Mouse (Mus musculus) MEL (cell line): ENCODE results near the gene Zfp334. TPM values are rescaled to one million over a fixed set of nuclear protein-coding genes. Genes with fewer than 3 reads are reported as not detected.

ENCODE experiments used
- DNase-seq: peaks from one replicate; pipeline ENCODE4 v3.0.0; 2011; ENCODE audit warnings: low read depth, low spot score
- H3K27ac ChIP-seq: 2 replicates; pipeline ENCODE4 v1.5.1; 2012; ENCODE audit warnings: low read depth, mild to moderate bottlenecking, control low read depth, low read length, moderate library complexity; ENCODE audit not compliant: control insufficient read depth
- H3K27me3 ChIP-seq, 2 experiments: fragments of 150-350 bp in 1 of 2; sonication (generic) in 1 of 2; 2 replicates each; pipeline ENCODE4 v1.6.1; 2012; ENCODE audit warnings: low read length in 2 of 2, mild to moderate bottlenecking in 2 of 2, improper control_type of control experiment in 1 of 2, moderate library complexity in 1 of 2; ENCODE audit not compliant: insufficient read depth in 2 of 2, control insufficient read depth in 1 of 2
- H3K36me3 ChIP-seq, 2 experiments: 2 replicates each; pipeline ENCODE4 v1.6.1; 2012 to 2014; ENCODE audit warnings: low read length in 2 of 2, improper control_type of control experiment in 1 of 2, inconsistent platforms in 1 of 2, mild to moderate bottlenecking in 1 of 2; ENCODE audit not compliant: insufficient read depth in 2 of 2, control insufficient read depth in 1 of 2
- H3K4me1 ChIP-seq, 2 experiments: fragments of 150-350 bp in 1 of 2; sonication (generic) in 1 of 2; 2 replicates each; pipeline ENCODE4 v1.6.1; 2012; ENCODE audit warnings: low read length in 2 of 2, improper control_type of control experiment in 1 of 2, mild to moderate bottlenecking in 1 of 2; ENCODE audit not compliant: insufficient read depth in 2 of 2, control insufficient read depth in 1 of 2
- H3K4me3 ChIP-seq, 2 experiments: fragments of 150-350 bp in 1 of 2; sonication (generic) in 1 of 2; 2 replicates each; pipeline ENCODE4 v1.5.1; 2012; ENCODE audit warnings: low read depth in 2 of 2, low read length in 2 of 2, mild to moderate bottlenecking in 2 of 2, moderate library complexity in 2 of 2, control low read depth in 1 of 2, improper control_type of control experiment in 1 of 2; ENCODE audit not compliant: control insufficient read depth in 1 of 2, insufficient read depth in 1 of 2
- H3K79me2 ChIP-seq: 2 replicates; pipeline ENCODE4 v1.6.1; 2012; ENCODE audit warnings: mild to moderate bottlenecking, low read length, moderate library complexity; ENCODE audit not compliant: control insufficient read depth, poor library complexity, insufficient read depth
- H3K9ac ChIP-seq: 2 replicates; pipeline ENCODE4 v1.6.1; 2012; ENCODE audit warnings: low read depth, mild to moderate bottlenecking, control low read depth, low read length, moderate library complexity; ENCODE audit not compliant: control insufficient read depth, poor library complexity, severe bottlenecking
- H3K9me3 ChIP-seq: fragments of 150-350 bp; sonication (generic); replicated peaks from 2 replicates; pipeline ENCODE4 v1.6.1; 2012; ENCODE audit warnings: mild to moderate bottlenecking, low read length, improper control_type of control experiment, moderate library complexity; ENCODE audit not compliant: insufficient read depth
- CHD1 ChIP-seq: IDR thresholded peaks from 2 replicates; pipeline ENCODE4 v1.6.1; 2012; ENCODE audit warnings: low read depth, mild to moderate bottlenecking, inconsistent platforms, low read length, improper control_type of control experiment
- CHD2 ChIP-seq: IDR thresholded peaks from 2 replicates; pipeline ENCODE4 v1.6.1; 2011; ENCODE audit warnings: low read length, improper control_type of control experiment
- CTCF ChIP-seq, 3 experiments: IDR thresholded peaks in 2 of 3; conservative IDR thresholded peaks in 1 of 3; 2 replicates each; pipeline ENCODE4 v1.5.1; 2011 to 2012; ENCODE audit warnings: low read length in 3 of 3, low read depth in 2 of 3, mild to moderate bottlenecking in 2 of 3, improper control_type of control experiment in 1 of 3, inconsistent platforms in 1 of 3, mixed read lengths in 1 of 3, moderate library complexity in 1 of 3; ENCODE audit not compliant: control insufficient read depth in 1 of 3, insufficient read depth in 1 of 3, poor library complexity in 1 of 3, severe bottlenecking in 1 of 3
- E2F4 ChIP-seq: IDR thresholded peaks from 2 replicates; pipeline ENCODE4 v1.6.1; 2011; ENCODE audit warnings: low read depth, low read length, improper control_type of control experiment, borderline replicate concordance
- EP300 ChIP-seq, 2 experiments: IDR thresholded peaks; 2 replicates each; pipeline ENCODE4 v1.6.1; 2011; ENCODE audit warnings: improper control_type of control experiment in 2 of 2, low read length in 2 of 2, low read depth in 1 of 2, mild to moderate bottlenecking in 1 of 2
- GABPA ChIP-seq: IDR thresholded peaks from 2 replicates; pipeline ENCODE4 v1.6.1; 2012; ENCODE audit warnings: low read depth, mild to moderate bottlenecking, inconsistent platforms, low read length, improper control_type of control experiment, moderate library complexity
- JUND ChIP-seq: IDR thresholded peaks from 2 replicates; pipeline ENCODE4 v1.6.1; 2011; ENCODE audit warnings: low read depth, mild to moderate bottlenecking, improper control_type of control experiment, low read length
- KAT2A ChIP-seq: conservative IDR thresholded peaks from 2 replicates; pipeline ENCODE4 v1.6.1; 2012; ENCODE audit warnings: low read depth, low read length, improper control_type of control experiment, inconsistent platforms
- MAFK ChIP-seq: IDR thresholded peaks from 2 replicates; pipeline ENCODE4 v1.6.1; 2011; ENCODE audit warnings: low read depth, mild to moderate bottlenecking, low read length, improper control_type of control experiment, borderline replicate concordance
- MAX ChIP-seq: IDR thresholded peaks from 2 replicates; pipeline ENCODE4 v1.6.1; 2011; ENCODE audit warnings: low read length, improper control_type of control experiment
- MAZ ChIP-seq: IDR thresholded peaks from 2 replicates; pipeline ENCODE4 v1.6.1; 2012; ENCODE audit warnings: low read depth, mild to moderate bottlenecking, inconsistent platforms, low read length, improper control_type of control experiment
- MEF2A ChIP-seq: IDR thresholded peaks from 2 replicates; pipeline ENCODE4 v1.6.1; 2014; ENCODE audit warnings: low read depth, mild to moderate bottlenecking, inconsistent platforms, low read length, improper control_type of control experiment; ENCODE audit not compliant: poor library complexity, insufficient replicate concordance, severe bottlenecking; ENCODE audit errors: extremely low read depth
- MXI1 ChIP-seq: IDR thresholded peaks from 2 replicates; pipeline ENCODE4 v1.6.1; 2011; ENCODE audit warnings: mild to moderate bottlenecking, low read depth, low read length, improper control_type of control experiment
- MYB ChIP-seq: IDR thresholded peaks from 2 replicates; pipeline ENCODE4 v1.6.1; 2011; ENCODE audit warnings: mild to moderate bottlenecking, low read depth, low read length, improper control_type of control experiment
- MYC ChIP-seq: IDR thresholded peaks from 2 replicates; pipeline ENCODE4 v1.6.1; 2011; ENCODE audit warnings: low read depth, mild to moderate bottlenecking, low read length, improper control_type of control experiment, moderate library complexity
- NELFE ChIP-seq: IDR thresholded peaks from 2 replicates; pipeline ENCODE4 v1.6.1; 2011; ENCODE audit warnings: low read depth, low read length, improper control_type of control experiment
- POLR2AphosphoS2 ChIP-seq: IDR thresholded peaks from 2 replicates; pipeline ENCODE4 v1.6.1; 2011; ENCODE audit warnings: low read length, improper control_type of control experiment
- POLR2AphosphoS5 ChIP-seq: IDR thresholded peaks from 2 replicates; pipeline ENCODE4 v1.6.1; 2012; ENCODE audit warnings: low read depth, borderline replicate concordance, mild to moderate bottlenecking, inconsistent platforms, low read length, moderate library complexity, mixed read lengths
- RAD21 ChIP-seq: IDR thresholded peaks from 2 replicates; pipeline ENCODE4 v1.6.1; 2011; ENCODE audit warnings: mild to moderate bottlenecking, low read depth, low read length, improper control_type of control experiment
- RCOR1 ChIP-seq: IDR thresholded peaks from 2 replicates; pipeline ENCODE4 v1.6.1; 2012; ENCODE audit warnings: low read depth, mild to moderate bottlenecking, inconsistent platforms, low read length, improper control_type of control experiment
- SIN3A ChIP-seq: IDR thresholded peaks from 2 replicates; pipeline ENCODE4 v1.6.1; 2012; ENCODE audit warnings: low read length, improper control_type of control experiment, inconsistent platforms
- TAL1 ChIP-seq: IDR thresholded peaks from 2 replicates; pipeline ENCODE4 v1.6.1; 2012; ENCODE audit warnings: mild to moderate bottlenecking, inconsistent platforms, low read length, moderate library complexity, mixed read lengths
- USF1 ChIP-seq: IDR thresholded peaks from 2 replicates; pipeline ENCODE4 v1.6.1; 2014; ENCODE audit warnings: low read depth, mild to moderate bottlenecking, inconsistent platforms, low read length, improper control_type of control experiment, moderate library complexity
- USF2 ChIP-seq, 2 experiments: IDR thresholded peaks; 2 replicates each; pipeline ENCODE4 v1.6.1; 2011 to 2012; ENCODE audit warnings: improper control_type of control experiment in 2 of 2, low read length in 2 of 2, borderline replicate concordance in 1 of 2, inconsistent platforms in 1 of 2, low read depth in 1 of 2, mild to moderate bottlenecking in 1 of 2; ENCODE audit not compliant: insufficient read depth in 1 of 2
- ZKSCAN1 ChIP-seq: IDR thresholded peaks from 2 replicates; pipeline ENCODE4 v1.6.1; 2012; ENCODE audit warnings: low read depth, mild to moderate bottlenecking, inconsistent platforms, low read length, improper control_type of control experiment, moderate library complexity
- ZMIZ1 ChIP-seq: IDR thresholded peaks from 2 replicates; pipeline ENCODE4 v1.6.1; 2012; ENCODE audit warnings: low read depth, mild to moderate bottlenecking, inconsistent platforms, low read length, improper control_type of control experiment, moderate library complexity
- polyA plus RNA-seq, 2 experiments: library from polyadenylated mRNA; stranded (reverse) in 1 of 2; unstranded in 1 of 2; fragments of >175 nt in 1 of 2; fragments of >200 nt in 1 of 2; gene quantifications; 2 replicates each; pipeline versions ENCODE4 v1.2.1 to v1.2.4; 2012; ENCODE audit warnings: low replicate concordance in 2 of 2, low read depth in 1 of 2; ENCODE audit not compliant: insufficient read length in 2 of 2, insufficient read depth in 1 of 2, missing spikeins in 1 of 2
- total RNA-seq: library from RNA; depleted of rRNA; stranded (reverse); fragments of 300-350 nt; gene quantifications from 2 replicates; pipeline ENCODE4 v1.2.3, GENCODE M21; 2012

Zfp334 gene
- total and polyA plus RNA-seq, 3 experiments = not detected

GRCm38 (mm10) chr2:165414321-165414720 is 26.3 kb upstream of the Zfp334 start:
- H3K27ac ChIP-seq = no peak overlapping the region
- no peaks in the 10 kb centered on the region for H3K36me3 ChIP-seq
- H3K27me3 ChIP-seq = no peaks in the 10 kb centered on the region
- H3K4me1 ChIP-seq = no peaks in the 10 kb centered on the region
- H3K4me3 ChIP-seq = no peak overlapping the region
- no peak for DNase-seq
- no peaks in the 10 kb centered on the region for H3K79me2 ChIP-seq
- no peak overlapping the region for H3K9ac ChIP-seq
- no peak for TF ChIP-seq POLR2AphosphoS2
- no peaks in the 10 kb centered on the region for H3K9me3 ChIP-seq

DNA sequence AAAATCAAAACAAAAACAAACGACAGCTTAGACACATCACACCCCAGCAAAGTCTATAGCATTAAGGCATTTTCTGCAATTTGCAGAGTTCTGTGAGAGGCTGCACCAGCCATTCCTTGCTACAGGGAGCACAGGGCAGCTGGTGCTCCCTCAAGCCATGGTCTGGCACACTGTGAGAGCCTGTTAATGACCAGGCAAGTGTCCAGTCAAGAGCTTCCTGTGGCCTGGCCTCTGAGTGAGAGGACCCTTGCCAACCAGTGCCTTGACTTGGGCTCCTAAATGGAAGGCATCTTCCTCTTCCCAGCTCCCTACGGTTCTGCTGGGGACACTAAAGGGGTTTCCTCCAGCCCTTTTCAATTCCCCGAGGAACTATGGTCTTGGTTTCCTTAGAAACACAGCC is 25.8 kb upstream of the Zfp334 start:
- no peak overlapping the region for H3K27ac ChIP-seq
- no peaks in the 10 kb centered on the region for H3K36me3 ChIP-seq
- no peaks in the 10 kb centered on the region for H3K9me3 ChIP-seq
- H3K4me3 ChIP-seq = no peak overlapping the region
- no peaks in the 10 kb centered on the region for H3K27me3 ChIP-seq
- H3K79me2 ChIP-seq = no peaks in the 10 kb centered on the region
- no peak for DNase-seq
- H3K4me1 ChIP-seq = no peaks in the 10 kb centered on the region
- no peak overlapping the region for H3K9ac ChIP-seq
- TF ChIP-seq TAL1 = no peak
- TF ChIP-seq POLR2AphosphoS5 = no peak
- no peak for TF ChIP-seq ZMIZ1
- no peak for TF ChIP-seq E2F4
- no peak for TF ChIP-seq MAFK
- TF ChIP-seq JUND = no peak
- TF ChIP-seq ZKSCAN1 = no peak
- no peak for TF ChIP-seq USF1

DNA sequence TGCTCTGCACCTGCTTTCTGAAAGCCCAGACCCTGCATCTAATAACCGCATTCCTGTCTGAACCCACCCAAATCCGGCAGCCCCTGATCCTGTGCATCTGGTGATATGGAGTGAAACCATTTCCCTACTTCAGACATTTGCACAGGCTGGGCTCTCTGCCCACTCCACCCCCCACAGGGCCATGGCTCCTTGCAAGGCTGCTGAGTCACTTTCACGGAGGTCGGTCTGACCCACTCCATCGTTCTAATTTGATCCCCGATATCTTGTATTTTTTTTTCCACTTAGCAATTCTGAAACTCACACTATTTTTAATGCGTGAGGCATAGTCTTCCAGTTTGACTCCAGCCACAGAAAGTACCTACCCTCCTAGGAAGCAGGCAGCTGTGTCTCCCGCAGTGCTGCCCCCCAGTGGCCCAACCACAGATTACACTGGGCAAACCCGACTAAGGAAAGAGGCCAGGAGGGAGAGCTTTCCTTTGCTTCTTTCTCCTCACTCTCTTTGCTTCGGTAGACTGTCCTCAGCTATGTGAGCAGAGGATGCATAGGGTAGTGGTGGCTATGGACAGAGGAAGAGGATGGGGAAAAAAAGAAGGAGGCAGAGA is 19.7 kb upstream of the Zfp334 start:
- peak overlapping the region; percentile 34; the same call in 1 of the 2 replicates for H3K27ac ChIP-seq
- peak overlapping the region; percentile 39 to 68 for H3K4me3 ChIP-seq
- no peaks in the 10 kb centered on the region for H3K9me3 ChIP-seq
- DNase-seq = peak; percentile 78
- H3K9ac ChIP-seq = peak overlapping the region; percentile 65
- H3K79me2 ChIP-seq = no peaks in the 10 kb centered on the region
- no peaks in the 10 kb centered on the region; a peak in 1 of 4 replicates for H3K4me1 ChIP-seq
- peaks cover 0 to 3% of the 10 kb centered on the region in 2 experiments; a peak in 2 of 4 replicates for H3K36me3 ChIP-seq
- H3K27me3 ChIP-seq = no peaks in the 10 kb centered on the region
- TF ChIP-seq MYB (no peak), MEF2A (no peak), CTCF (IDR thresholded peaks at IDR 0.05 in 2 of 3, conservative IDR thresholded peaks at IDR 0.05 in 1 of 3; ENCODE audit: control insufficient read depth in 1 of 3, insufficient read depth in 1 of 3, low read depth in 2 of 3, low read length in 3 of 3, poor library complexity in 1 of 3, severe bottlenecking in 1 of 3) (peak; percentile 82 to 94 (median 86)), RCOR1 (no peak), KAT2A (no peak), SIN3A (no peak), EP300 (IDR thresholded peaks at IDR 0.05; ENCODE audit: low read depth in 1 of 2, low read length in 2 of 2) (no peak), MXI1 (no peak), MAZ (0 out of 2 replicates have a peak, but pooled peaks have one; percentile 40), JUND (no peak), CHD2 (no peak), USF2 (IDR thresholded peaks at IDR 0.05; ENCODE audit: borderline replicate concordance in 1 of 2, insufficient read depth in 1 of 2, low read depth in 1 of 2, low read length in 2 of 2) (no peak), ZKSCAN1 (no peak), RAD21 (peak; percentile 60), CHD1 (no peak), GABPA (peak; percentile 52; the same call in 1 of the 2 replicates), MYC (no peak), NELFE (no peak), MAX (no peak)
